Mouse (Mus musculus): ENCODE measurements around the gene Snip1. TPM values are rescaled to one million over a fixed set of nuclear protein-coding genes. Genes with fewer than 3 reads are reported as not detected.

Gene Snip1
- polyA plus RNA-seq, 1 experiment from 2014 or later: 27.3 TPM

GRCm38 (mm10) chr4:125058033-125058432 lies 8.4 kb upstream of the Snip1 start:
- WGBS: 54% methylated on average over 5 of the region's 5 CpGs
- Histone ChIP-seq H3K4me1 (replicated peaks; ENCODE audit: control insufficient read depth, insufficient read depth, low read length) (peaks cover 5% of the 10 kb centered on the region; the same call in 1 of the 2 replicates), H3K36me3 (ENCODE audit: control insufficient read depth, insufficient read depth) (peaks cover 25% of the 10 kb centered on the region), H3K4me2 (ENCODE audit: low read length) (no peak overlapping the region), H3K9me3 (ENCODE audit: control insufficient read depth, low read length) (no peaks in the 10 kb centered on the region), H3K27ac (ENCODE audit: low read length) (no peak overlapping the region), H3K4me3 (replicated peaks; ENCODE audit: low read length) (no peak overlapping the region), H3K9ac (replicated peaks; ENCODE audit: low read depth, low read length) (no peak overlapping the region), H3K27me3 (replicated peaks; ENCODE audit: control insufficient read depth, insufficient read depth, low read length) (no peaks in the 10 kb centered on the region)
- no peak for ATAC-seq

GRCm38 (mm10) chr4:125059025-125059424 lies 7.4 kb upstream of the Snip1 start:
- H3K9me3 ChIP-seq (ENCODE audit: control insufficient read depth, low read length): no peaks in the 10 kb centered on the region
- 3% methylated on average over 8 of the region's 8 CpGs for WGBS
- peak overlapping the region; percentile 38 for H3K4me2 ChIP-seq (ENCODE audit: low read length)
- peaks cover 17% of the 10 kb centered on the region for H3K36me3 ChIP-seq (ENCODE audit: control insufficient read depth, insufficient read depth)
- peaks cover 5% of the 10 kb centered on the region; the same call in 1 of the 2 replicates for H3K4me1 ChIP-seq (replicated peaks; ENCODE audit: control insufficient read depth, insufficient read depth, low read length)
- 0 out of 2 replicates have a peak overlapping the region, but pooled peaks have one; percentile 5 for H3K4me3 ChIP-seq (replicated peaks; ENCODE audit: low read length)
- H3K27ac ChIP-seq (ENCODE audit: low read length): no peak overlapping the region
- H3K9ac ChIP-seq (replicated peaks; ENCODE audit: low read depth, low read length): 0 out of 2 replicates have a peak overlapping the region, but pooled peaks have one; percentile 11
- H3K27me3 ChIP-seq (replicated peaks; ENCODE audit: control insufficient read depth, insufficient read depth, low read length): no peaks in the 10 kb centered on the region
- peak; percentile 75 for ATAC-seq

- no peak for ATAC-seq
- Histone ChIP-seq H3K9ac (replicated peaks; ENCODE audit: low read depth, low read length) (no peak overlapping the region), H3K36me3 (ENCODE audit: control insufficient read depth, insufficient read depth) (no peaks in the 10 kb centered on the region), H3K27me3 (replicated peaks; ENCODE audit: control insufficient read depth, insufficient read depth, low read length) (no peaks in the 10 kb centered on the region), H3K27ac (ENCODE audit: low read length) (no peak overlapping the region), H3K4me2 (ENCODE audit: low read length) (no peak overlapping the region), H3K4me3 (replicated peaks; ENCODE audit: low read length) (no peak overlapping the region), H3K9me3 (ENCODE audit: control insufficient read depth, low read length) (no peaks in the 10 kb centered on the region), H3K4me1 (replicated peaks; ENCODE audit: control insufficient read depth, insufficient read depth, low read length) (peaks cover 19% of the 10 kb centered on the region)
- WGBS: 75% methylated on average over 8 of the region's 8 CpGs
These were observed 2.6 kb upstream of the Snip1 start for GRCm38 (mm10) chr4:125063829-125064228.

- peak within 1 kb of the TSS; percentile 94 for H3K4me2 ChIP-seq (ENCODE audit: low read length)
- peaks cover 1% of the 10 kb centered on the region; the same call in 1 of the 2 replicates for H3K36me3 ChIP-seq (ENCODE audit: control insufficient read depth, insufficient read depth)
- peak within 1 kb of the TSS; percentile 74 for H3K4me3 ChIP-seq (replicated peaks; ENCODE audit: low read length)
- no peaks in the 10 kb centered on the region for H3K27me3 ChIP-seq (replicated peaks; ENCODE audit: control insufficient read depth, insufficient read depth, low read length)
- no peak within 1 kb of the TSS for H3K27ac ChIP-seq (ENCODE audit: low read length)
- H3K4me1 ChIP-seq (replicated peaks; ENCODE audit: control insufficient read depth, insufficient read depth, low read length): peaks cover 16% of the 10 kb centered on the region
- no peaks in the 10 kb centered on the region for H3K9me3 ChIP-seq (ENCODE audit: control insufficient read depth, low read length)
- H3K9ac ChIP-seq (replicated peaks; ENCODE audit: low read depth, low read length): peak within 1 kb of the TSS; percentile 72
- 2% methylated on average over 26 of the region's 26 CpGs for WGBS
- ATAC-seq: peak; percentile 39; the same call in 1 of the 2 replicates
These were observed 760 bp upstream of the Snip1 start, which contains the start of gene Dnali1 for GRCm38 (mm10) chr4:125065517-125066307. Dnali1 (minus strand) TSS chr4:125065703.

GRCm38 (mm10) chr4:125077700-125078099 lies 11.2 kb downstream of the Snip1 start:
- no peak overlapping the region for H3K4me3 ChIP-seq (replicated peaks; ENCODE audit: low read length)
- 92% methylated on average over 2 of the region's 2 CpGs for WGBS
- no peak overlapping the region for H3K9ac ChIP-seq (replicated peaks; ENCODE audit: low read depth, low read length)
- no peaks in the 10 kb centered on the region for H3K9me3 ChIP-seq (ENCODE audit: control insufficient read depth, low read length)
- peaks cover 15% of the 10 kb centered on the region for H3K36me3 ChIP-seq (ENCODE audit: control insufficient read depth, insufficient read depth)
- no peaks in the 10 kb centered on the region for H3K4me1 ChIP-seq (replicated peaks; ENCODE audit: control insufficient read depth, insufficient read depth, low read length)
- ATAC-seq: no peak
- H3K4me2 ChIP-seq (ENCODE audit: low read length): no peak overlapping the region
- H3K27ac ChIP-seq (ENCODE audit: low read length): no peak overlapping the region
- H3K27me3 ChIP-seq (replicated peaks; ENCODE audit: control insufficient read depth, insufficient read depth, low read length): no peaks in the 10 kb centered on the region

GRCm38 (mm10) chr4:125078698-125079097 lies 12.2 kb downstream of the Snip1 start:
- 91% methylated on average over 2 of the region's 2 CpGs for WGBS
- no peaks in the 10 kb centered on the region for H3K27me3 ChIP-seq (replicated peaks; ENCODE audit: control insufficient read depth, insufficient read depth, low read length)
- no peak overlapping the region for H3K9ac ChIP-seq (replicated peaks; ENCODE audit: low read depth, low read length)
- H3K4me3 ChIP-seq (replicated peaks; ENCODE audit: low read length): no peak overlapping the region
- no peaks in the 10 kb centered on the region; the same call in 1 of the 2 replicates for H3K4me1 ChIP-seq (replicated peaks; ENCODE audit: control insufficient read depth, insufficient read depth, low read length)
- H3K4me2 ChIP-seq (ENCODE audit: low read length): no peak overlapping the region
- H3K9me3 ChIP-seq (ENCODE audit: control insufficient read depth, low read length): no peaks in the 10 kb centered on the region
- peaks cover 6% of the 10 kb centered on the region; the same call in 1 of the 2 replicates for H3K36me3 ChIP-seq (ENCODE audit: control insufficient read depth, insufficient read depth)
- no peak for ATAC-seq
- H3K27ac ChIP-seq (ENCODE audit: low read length): no peak overlapping the region

- ATAC-seq: peak; percentile 91
- WGBS: 2% methylated on average over 63 of the region's 63 CpGs
- Histone ChIP-seq H3K4me1 (replicated peaks; ENCODE audit: control insufficient read depth, insufficient read depth, low read length) (peaks cover 20% of the 10 kb centered on the region), H3K4me2 (ENCODE audit: low read length) (peak within 1 kb of the TSS; percentile 92), H3K9ac (replicated peaks; ENCODE audit: low read depth, low read length) (peak within 1 kb of the TSS; percentile 94), H3K4me3 (replicated peaks; ENCODE audit: low read length) (peak within 1 kb of the TSS; percentile 88), H3K36me3 (ENCODE audit: control insufficient read depth, insufficient read depth) (peaks cover 9% of the 10 kb centered on the region; the same call in 1 of the 2 replicates), H3K9me3 (ENCODE audit: control insufficient read depth, low read length) (no peaks in the 10 kb centered on the region), H3K27ac (ENCODE audit: low read length) (peak within 1 kb of the TSS; percentile 99), H3K27me3 (replicated peaks; ENCODE audit: control insufficient read depth, insufficient read depth, low read length) (no peaks in the 10 kb centered on the region)
These were observed 18.2 kb downstream of the Snip1 start, which contains the start of gene Meaf6 for GRCm38 (mm10) chr4:125084403-125085345. Meaf6 (plus strand) TSS chr4:125085134.

- no peaks in the 10 kb centered on the region for H3K9me3 ChIP-seq (ENCODE audit: control insufficient read depth, low read length)
- H3K27me3 ChIP-seq (replicated peaks; ENCODE audit: control insufficient read depth, insufficient read depth, low read length): no peaks in the 10 kb centered on the region
- under 1% methylated on average over 43 of the region's 45 CpGs for WGBS
- peak overlapping the region; percentile 99 for H3K27ac ChIP-seq (ENCODE audit: low read length)
- peak overlapping the region; percentile 62 for H3K4me2 ChIP-seq (ENCODE audit: low read length)
- peaks cover 20% of the 10 kb centered on the region for H3K4me1 ChIP-seq (replicated peaks; ENCODE audit: control insufficient read depth, insufficient read depth, low read length)
- peak; percentile 92 for ATAC-seq
- peak overlapping the region; percentile 88 for H3K4me3 ChIP-seq (replicated peaks; ENCODE audit: low read length)
- peaks cover 12% of the 10 kb centered on the region for H3K36me3 ChIP-seq (ENCODE audit: control insufficient read depth, insufficient read depth)
- H3K9ac ChIP-seq (replicated peaks; ENCODE audit: low read depth, low read length): peak overlapping the region; percentile 94
These were observed 18.9 kb downstream of the Snip1 start for GRCm38 (mm10) chr4:125085346-125085841.
